Mouse (Mus musculus) liver, embryonic 15.5 days (tissue): ENCODE measurements around the gene Nudt9. TPM values are rescaled to one million over a fixed set of nuclear protein-coding genes. Genes with fewer than 3 reads are reported as not detected.

Source experiments
- ATAC-seq: fragments of 200-750 bp; cut with Nextera tagmentation; 2 replicates; pipeline ENCODE4 v1.8.0; 2017; ENCODE audit warnings: moderate number of reproducible peaks, mild to moderate bottlenecking, moderate library complexity; ENCODE audit not compliant: insufficient read depth
- H3K27ac ChIP-seq: fragments of 300-500 bp; sonication (generic); replicated peaks from 2 replicates; pipeline ENCODE4 v1.5.1; 2015; ENCODE audit warnings: mild to moderate bottlenecking, inconsistent platforms
- H3K27me3 ChIP-seq: fragments of 300-500 bp; sonication (generic); 2 replicates; pipeline ENCODE4 v1.6.1; 2015; ENCODE audit warnings: mild to moderate bottlenecking, inconsistent platforms
- H3K36me3 ChIP-seq: fragments of 300-500 bp; sonication (generic); replicated peaks from 2 replicates; pipeline ENCODE4 v1.6.1; 2015; ENCODE audit warnings: moderate library complexity, mild to moderate bottlenecking, inconsistent platforms
- H3K4me1 ChIP-seq: fragments of 300-500 bp; sonication (generic); replicated peaks from 2 replicates; pipeline ENCODE4 v1.6.1; 2015; ENCODE audit warnings: inconsistent platforms
- H3K4me2 ChIP-seq: fragments of 300-500 bp; sonication (generic); 2 replicates; pipeline ENCODE4 v1.6.1; 2015; ENCODE audit warnings: moderate library complexity, mild to moderate bottlenecking, inconsistent platforms
- H3K4me3 ChIP-seq: fragments of 300-500 bp; sonication (generic); replicated peaks from 2 replicates; pipeline ENCODE4 v1.5.1; 2015; ENCODE audit warnings: mild to moderate bottlenecking, inconsistent platforms
- H3K9ac ChIP-seq: fragments of 300-500 bp; sonication (generic); 2 replicates; pipeline ENCODE4 v1.6.1; 2015; ENCODE audit warnings: moderate library complexity, mild to moderate bottlenecking, inconsistent platforms
- H3K9me3 ChIP-seq: fragments of 300-500 bp; sonication (generic); replicated peaks from 2 replicates; pipeline ENCODE4 v1.6.1; 2016; ENCODE audit warnings: inconsistent platforms
- WGBS: fragments of 180-500 bp; shearing (Covaris S2); methylation state at CpG from one replicate; pipeline ENCODE4 v1.1.7; 2015; ENCODE audit warnings: mixed read lengths; ENCODE audit not compliant: insufficient replicate concordance; 5-methylcytosine and 5-hydroxymethylcytosine counted together
- microRNA-seq: library from miRNA; unstranded; fragments of <30 nt; microRNA quantifications from one replicate; pipeline ENCODE4, GENCODE M21; 2016
- polyA plus RNA-seq: library from polyadenylated mRNA; unstranded; fragments of >200 nt; fragmentation: Nextera tagmentation; extraction: Ambion mirVana; gene quantifications from 2 replicates; pipeline ENCODE4 v1.2.1, GENCODE M21; 2015

Nudt9 gene
- polyA plus RNA-seq, 1 experiment from 2014 or later = 69.6 TPM

- Histone ChIP-seq H3K4me2 (no peak overlapping the region), H3K4me3 (no peak overlapping the region), H3K36me3 (no peaks in the 10 kb centered on the region), H3K9ac (no peak overlapping the region), H3K9me3 (no peaks in the 10 kb centered on the region), H3K27ac (no peak overlapping the region), H3K4me1 (no peaks in the 10 kb centered on the region), H3K27me3 (no peaks in the 10 kb centered on the region)
- 40% methylated on average over 3 of the region's 3 CpGs for whole genome bisulfite sequencing
- no peak for ATAC-seq
Observed at GRCm38 (mm10) chr5:104109516-104109915, 63.4 kb downstream of the Nudt9 start.

- Histone ChIP-seq H3K36me3 (no peaks in the 10 kb centered on the region), H3K9me3 (no peaks in the 10 kb centered on the region), H3K4me1 (no peaks in the 10 kb centered on the region), H3K27me3 (no peaks in the 10 kb centered on the region), H3K4me3 (no peak overlapping the region), H3K4me2 (no peak overlapping the region), H3K27ac (no peak overlapping the region), H3K9ac (no peak overlapping the region)
- no peak for ATAC-seq
- 33% methylated on average over 9 of the region's 9 CpGs for WGBS
Observed at GRCm38 (mm10) chr5:104110171-104110920, 64.2 kb downstream of the Nudt9 start.

- no peaks in the 10 kb centered on the region for H3K4me1 ChIP-seq
- 7% methylated on average over 9 of the region's 9 CpGs for WGBS
- ATAC-seq = no peak
- H3K36me3 ChIP-seq = no peaks in the 10 kb centered on the region
- no peak overlapping the region for H3K4me3 ChIP-seq
- H3K4me2 ChIP-seq = no peak overlapping the region
- no peaks in the 10 kb centered on the region for H3K27me3 ChIP-seq
- no peak overlapping the region for H3K27ac ChIP-seq
- H3K9ac ChIP-seq = no peak overlapping the region
- H3K9me3 ChIP-seq = no peaks in the 10 kb centered on the region
Observed at GRCm38 (mm10) chr5:104112016-104112415, 65.9 kb downstream of the Nudt9 start.

- Histone ChIP-seq H3K36me3 (no peaks in the 10 kb centered on the region), H3K9me3 (no peaks in the 10 kb centered on the region), H3K4me1 (no peaks in the 10 kb centered on the region), H3K9ac (no peak overlapping the region), H3K27me3 (no peaks in the 10 kb centered on the region), H3K4me3 (no peak overlapping the region), H3K4me2 (no peak overlapping the region), H3K27ac (no peak overlapping the region)
- ATAC-seq = no peak
- WGBS = 12% methylated on average over 5 of the region's 5 CpGs
Observed at GRCm38 (mm10) chr5:104112511-104112910, 66.4 kb downstream of the Nudt9 start.

GRCm38 (mm10) chr5:104113491-104114172 is 67.5 kb downstream of the Nudt9 start, which contains the start of gene Sparcl1:
Gene Sparcl1 (minus strand): TSS chr5:104113733.
- no peak for ATAC-seq
- H3K27ac ChIP-seq = no peak within 1 kb of the TSS
- no peak within 1 kb of the TSS for H3K4me3 ChIP-seq

More at GRCm38 (mm10) chr5:104113491-104114172, 67.5 kb downstream of the Nudt9 start, which contains the start of gene Sparcl1:
- Histone ChIP-seq H3K36me3 (no peaks in the 10 kb centered on the region), H3K9ac (no peak within 1 kb of the TSS), H3K9me3 (no peaks in the 10 kb centered on the region), H3K4me2 (no peak within 1 kb of the TSS), H3K4me1 (no peaks in the 10 kb centered on the region), H3K27me3 (no peaks in the 10 kb centered on the region)
- WGBS = 44% methylated on average over 15 of the region's 15 CpGs

Small RNA genes lying within 50 kb of the gene (microRNA-seq; reads per million reads assigned to microRNA genes)
- gene Mir5619 = 6.3 reads per million, percentile 21 among the genes with 10 or more reads in this experiment

Other genes with a start within 250 kb of the Nudt9 start
- gene Klhl8, start 135.0 kb upstream of the Nudt9 start, polyA plus RNA-seq = 1.2 and 1.8 TPM in 2 replicates
- gene Hsd17b13, start 68.9 kb upstream of the Nudt9 start, polyA plus RNA-seq = 35.5 and 52.8 TPM in 2 replicates
- gene Hsd17b11, start 24.4 kb upstream of the Nudt9 start, polyA plus RNA-seq = 2.6 and 2.7 TPM in 2 replicates
- not detected in 2 replicates for gene Gm17660, start 31.3 kb downstream of the Nudt9 start, polyA plus RNA-seq
- gene Sparcl1, start 67.4 kb downstream of the Nudt9 start, polyA plus RNA-seq = 2.9 and 3.2 TPM in 2 replicates
- gene Dspp, start 124.4 kb downstream of the Nudt9 start, polyA plus RNA-seq = not detected in 2 replicates
- not detected in 2 replicates for gene Dmp1, start 156.3 kb downstream of the Nudt9 start, polyA plus RNA-seq